Mouse (Mus musculus): ENCODE measurements around the gene Msrb2. TPM values are rescaled to one million over a fixed set of nuclear protein-coding genes. Genes with fewer than 3 reads are reported as not detected.

Msrb2 gene
- total RNA-seq, 2 experiments from 2014 or later = 7.0 to 15.1 TPM

GRCm38 (mm10) chr2:19388329-19389103, 17.3 kb downstream of the Msrb2 start:
- peak; percentile 93 for ATAC-seq (ENCODE audit: poor library complexity, severe bottlenecking)

- ATAC-seq (ENCODE audit: poor library complexity, severe bottlenecking) = no peak
These were observed 19.3 kb downstream of the Msrb2 start for GRCm38 (mm10) chr2:19390411-19391143.

DNA sequence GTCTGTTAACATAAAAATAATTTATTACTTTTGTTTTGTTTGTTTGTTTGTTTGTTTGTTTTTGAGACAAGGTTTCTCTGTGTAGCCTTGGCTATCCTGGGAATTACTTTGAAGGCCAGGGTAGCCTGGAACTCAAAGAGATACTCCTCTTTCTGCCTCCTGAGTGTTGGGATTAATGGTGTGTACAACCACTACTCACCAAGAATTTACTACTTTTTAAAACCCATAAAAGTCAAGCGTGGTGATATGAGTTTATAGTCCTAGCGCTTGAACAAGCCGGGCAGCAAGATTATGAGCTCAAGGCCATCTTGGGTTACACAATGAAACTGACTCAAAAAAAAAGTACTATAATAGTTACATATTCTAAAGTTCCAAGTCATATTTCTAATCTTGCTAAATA, 20.4 kb downstream of the Msrb2 start:
- ATAC-seq (ENCODE audit: poor library complexity, severe bottlenecking) = no peak

DNA sequence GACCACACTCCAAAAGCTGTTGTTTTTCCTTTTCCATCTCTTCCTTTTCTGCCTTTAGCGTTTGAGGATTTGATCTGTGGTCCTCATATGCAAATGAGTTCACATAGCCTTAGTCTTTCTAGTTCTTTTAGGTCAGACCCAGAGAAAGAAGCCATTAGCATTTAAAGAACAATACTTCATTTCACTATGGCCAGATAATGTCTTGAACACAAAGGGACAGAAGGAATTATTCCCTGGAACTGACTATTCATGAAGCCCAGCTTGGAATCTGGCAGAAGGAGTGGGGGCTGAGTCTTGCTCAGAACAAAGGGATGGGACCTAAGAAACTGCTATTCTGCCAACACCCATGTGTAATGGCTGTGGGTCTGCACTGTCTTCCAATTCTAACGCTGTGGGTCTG, 21.6 kb downstream of the Msrb2 start:
- ATAC-seq (ENCODE audit: poor library complexity, severe bottlenecking) = no peak

- ATAC-seq (ENCODE audit: poor library complexity, severe bottlenecking) = no peak
These were observed 34.2 kb downstream of the Msrb2 start for GRCm38 (mm10) chr2:19405409-19405808.

DNA sequence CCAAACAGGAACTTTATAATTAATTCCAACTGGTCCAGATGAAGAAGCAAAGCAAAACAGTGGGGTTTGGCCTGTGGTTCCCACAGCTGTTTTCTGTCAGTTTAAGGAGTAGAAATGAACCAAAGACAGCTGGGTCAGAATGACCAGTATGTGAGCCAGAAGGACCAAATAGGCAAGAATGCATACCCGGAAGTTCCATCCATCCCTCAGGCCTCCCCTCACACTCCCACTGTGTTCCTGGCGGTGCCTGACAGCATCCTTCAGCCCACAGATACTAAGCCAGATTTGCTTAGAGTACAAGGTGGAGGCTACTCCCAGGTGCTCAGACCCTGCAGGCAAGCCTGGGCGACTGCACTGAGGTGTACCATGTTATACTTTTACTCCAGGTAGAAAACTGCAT, 35.3 kb downstream of the Msrb2 start:
- ATAC-seq (ENCODE audit: poor library complexity, severe bottlenecking) = no peak

DNA sequence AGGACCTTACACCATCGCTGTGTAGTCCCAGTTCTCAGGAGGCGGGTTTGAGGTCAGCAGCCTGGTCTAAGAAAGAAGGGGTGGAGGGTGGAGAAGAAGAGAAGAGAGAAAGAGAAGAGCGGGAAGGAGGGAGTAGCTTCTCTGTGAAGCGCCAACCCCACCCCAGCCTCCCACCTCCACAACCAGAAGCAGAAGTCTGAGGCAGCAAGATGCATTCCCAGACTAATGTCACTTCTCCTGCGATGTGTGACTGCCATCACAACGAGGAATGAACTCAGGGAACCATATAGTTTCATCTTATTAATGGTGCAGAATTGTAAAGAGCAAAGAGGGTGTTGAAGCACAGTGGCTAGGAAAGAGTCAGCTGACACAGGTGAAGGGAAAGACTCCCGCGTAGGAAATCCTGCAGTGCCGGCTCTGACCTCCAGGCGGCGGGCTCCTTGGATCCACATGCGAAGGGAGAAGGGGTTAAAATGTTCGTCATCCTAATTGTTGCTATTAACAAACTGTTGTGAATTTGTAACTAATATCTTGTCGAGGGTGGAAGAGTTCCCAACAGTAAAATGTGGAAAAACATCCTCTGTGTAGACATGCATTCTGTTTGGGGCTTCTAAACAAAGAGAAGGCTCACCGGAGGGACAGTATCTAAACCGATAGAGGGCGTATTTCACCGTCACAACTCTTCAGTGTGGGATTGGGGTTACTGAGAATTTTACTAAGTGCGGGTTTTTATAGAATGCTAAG, 43.2 kb downstream of the Msrb2 start:
- ATAC-seq (ENCODE audit: poor library complexity, severe bottlenecking) = peak; percentile 83

DNA sequence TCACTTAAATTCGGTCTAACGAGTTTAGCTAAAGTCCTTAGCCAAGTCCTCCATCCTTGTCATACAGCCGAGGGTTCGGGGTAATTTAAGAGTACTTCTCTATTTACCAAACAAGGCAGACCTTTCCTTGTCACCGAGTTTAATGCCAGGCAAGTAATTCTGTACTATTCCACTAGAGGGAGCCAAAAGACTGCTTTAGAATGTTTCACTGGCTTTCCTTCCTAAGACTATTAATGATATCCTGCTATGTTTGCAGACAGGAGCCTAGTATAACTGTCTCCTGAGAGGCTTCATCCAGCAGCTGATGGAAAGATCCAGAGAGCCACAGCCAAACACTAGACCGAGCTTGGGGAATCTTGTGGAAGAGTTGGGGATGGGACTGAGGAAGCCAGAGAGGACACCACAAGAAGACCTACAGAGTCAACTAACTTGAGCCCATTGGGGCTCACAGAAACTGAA, 43.9 kb downstream of the Msrb2 start:
- ATAC-seq (ENCODE audit: poor library complexity, severe bottlenecking) = peak; percentile 87

- no peak for ATAC-seq (ENCODE audit: poor library complexity, severe bottlenecking)
These were observed 44.8 kb downstream of the Msrb2 start for GRCm38 (mm10) chr2:19416066-19416465.

GRCm38 (mm10) chr2:19419686-19420345, 48.6 kb downstream of the Msrb2 start:
- ATAC-seq (ENCODE audit: poor library complexity, severe bottlenecking) = no peak

GRCm38 (mm10) chr2:19422226-19422625, 51.0 kb downstream of the Msrb2 start:
- ATAC-seq (ENCODE audit: poor library complexity, severe bottlenecking) = no peak

- ATAC-seq (ENCODE audit: poor library complexity, severe bottlenecking) = no peak
These were observed 51.8 kb downstream of the Msrb2 start for GRCm38 (mm10) chr2:19423086-19423485.

- no peak for ATAC-seq (ENCODE audit: poor library complexity, severe bottlenecking)
These were observed 57.8 kb downstream of the Msrb2 start for GRCm38 (mm10) chr2:19429031-19429430.

DNA sequence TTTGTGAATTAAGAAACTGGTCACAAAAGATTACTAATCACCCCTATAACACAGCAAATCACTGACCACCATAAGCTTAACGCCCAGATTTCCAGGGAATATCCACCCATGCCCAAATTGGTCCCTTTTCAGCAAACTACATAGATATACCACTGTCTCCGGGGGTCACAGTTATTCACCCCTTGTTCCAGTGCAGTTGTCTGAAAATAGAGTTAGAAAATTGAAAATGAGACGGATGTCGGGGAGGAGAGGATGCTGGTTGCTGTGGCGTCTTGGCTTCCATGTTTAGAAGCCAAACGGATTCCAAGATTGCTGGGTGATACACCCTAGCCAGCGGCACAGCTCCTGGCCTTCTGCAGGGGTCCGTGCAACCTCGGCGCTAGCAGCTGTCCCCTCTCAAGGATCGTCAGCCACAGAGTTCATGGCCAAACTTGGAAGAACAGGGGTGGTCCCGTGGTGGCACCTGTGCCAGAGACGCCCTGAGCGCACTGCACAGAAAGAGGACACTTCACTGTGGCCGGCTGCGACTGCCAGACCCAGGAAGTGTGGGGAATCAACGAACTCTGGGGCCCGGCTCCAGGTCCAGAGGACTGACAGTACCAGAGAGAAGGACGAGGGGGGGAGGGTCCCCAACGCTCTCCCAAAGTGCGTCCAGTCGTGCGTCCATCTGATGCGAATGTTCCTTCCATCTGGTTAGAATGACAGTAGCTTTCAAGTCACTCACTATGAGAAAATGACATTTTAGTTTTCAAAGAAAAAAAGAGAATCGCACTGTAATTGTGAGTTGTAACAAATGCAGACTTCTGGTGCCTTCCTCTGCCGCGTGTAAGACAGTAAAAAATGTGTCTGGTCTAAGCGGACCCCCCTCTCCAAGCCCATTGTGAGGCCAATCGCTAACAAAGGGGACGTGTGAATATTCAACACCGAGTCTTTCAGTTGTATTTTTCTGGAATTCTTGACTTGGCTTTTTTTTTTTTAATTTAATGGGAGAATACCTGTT, 58.8 kb downstream of the Msrb2 start:
- ATAC-seq (ENCODE audit: poor library complexity, severe bottlenecking) = no peak

GRCm38 (mm10) chr2:19430746-19431145, 59.5 kb downstream of the Msrb2 start:
- no peak for ATAC-seq (ENCODE audit: poor library complexity, severe bottlenecking)

DNA sequence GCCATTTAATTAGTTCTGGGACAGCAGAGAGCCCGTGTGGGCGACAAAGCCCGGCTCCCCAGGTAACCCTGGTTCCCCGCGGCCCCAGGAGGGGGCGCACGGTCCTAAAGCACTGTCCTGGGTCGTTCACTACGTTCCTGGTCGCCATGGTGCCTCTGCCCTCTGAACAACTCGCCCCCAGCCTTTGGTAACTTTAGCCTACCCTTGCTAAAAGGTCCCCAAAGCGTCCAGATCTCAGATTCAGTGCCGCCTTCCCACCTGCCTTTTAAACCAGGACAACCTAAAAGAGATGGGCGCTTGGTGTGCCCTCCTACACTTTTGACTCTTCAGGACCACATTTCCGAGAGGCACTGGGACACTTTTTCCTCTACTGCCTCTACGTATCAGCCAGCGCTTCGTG, 59.9 kb downstream of the Msrb2 start:
- ATAC-seq (ENCODE audit: poor library complexity, severe bottlenecking) = no peak

- ATAC-seq (ENCODE audit: poor library complexity, severe bottlenecking) = no peak
These were observed 60.5 kb downstream of the Msrb2 start for GRCm38 (mm10) chr2:19431614-19432323.

DNA sequence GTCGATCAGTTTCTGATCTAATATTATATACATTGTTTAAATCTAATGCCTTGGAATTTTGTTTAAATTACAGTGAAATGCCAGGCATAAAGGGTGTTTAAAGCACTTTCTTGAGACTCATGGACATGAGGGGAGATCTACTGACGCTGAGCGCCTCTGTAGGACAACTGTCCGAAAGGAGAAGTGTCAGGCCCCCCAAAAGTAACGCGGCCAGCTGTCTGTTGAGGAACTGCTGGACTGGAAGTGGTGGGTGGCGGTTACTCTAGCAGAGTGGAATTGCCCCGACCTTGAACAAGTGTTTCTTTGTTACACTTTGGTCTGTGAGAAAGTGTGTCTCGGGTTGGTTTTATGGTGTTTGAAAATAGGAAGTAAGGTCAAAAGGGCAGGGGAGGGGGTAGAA, 73.1 kb downstream of the Msrb2 start:
- no peak for ATAC-seq (ENCODE audit: poor library complexity, severe bottlenecking)

Measured in megakaryocyte, adult 5-6 weeks (primary cell).